Mouse (Mus musculus) liver, embryonic 13.5 days (tissue): Measurements from ENCODE around the gene Rec114. TPM values are rescaled to one million over a fixed set of nuclear protein-coding genes. Genes with fewer than 3 reads are reported as not detected.
A peak's percentile ranks its signal among the peaks of the same experiment; 100 is the strongest.

Source experiments
- ATAC-seq: fragments of 200-750 bp; cut with Nextera tagmentation; 2 replicates; pipeline ENCODE4 v1.8.0; 2017; ENCODE audit warnings: low read depth, mild to moderate bottlenecking, moderate number of reproducible peaks, moderate library complexity
- DNase-seq: peaks from one replicate; pipeline ENCODE4 v3.0.0; 2022
- H3K27ac ChIP-seq: fragments of 300-500 bp; sonication (generic); 2 replicates; pipeline ENCODE4 v1.5.1; 2015; ENCODE audit warnings: moderate library complexity, mild to moderate bottlenecking, inconsistent platforms
- H3K27me3 ChIP-seq: fragments of 300-500 bp; sonication (generic); 2 replicates; pipeline ENCODE4 v1.6.1; 2015; ENCODE audit warnings: mild to moderate bottlenecking, inconsistent platforms
- H3K36me3 ChIP-seq: fragments of 300-500 bp; sonication (generic); 2 replicates; pipeline ENCODE4 v1.6.1; 2015; ENCODE audit warnings: mild to moderate bottlenecking, inconsistent platforms
- H3K4me1 ChIP-seq: fragments of 300-500 bp; sonication (generic); replicated peaks from 2 replicates; pipeline ENCODE4 v1.6.1; 2015; ENCODE audit warnings: inconsistent platforms
- H3K4me2 ChIP-seq: fragments of 300-500 bp; sonication (generic); 2 replicates; pipeline ENCODE4 v1.6.1; 2015; ENCODE audit warnings: inconsistent platforms, mild to moderate bottlenecking, moderate library complexity
- H3K4me3 ChIP-seq: fragments of 300-500 bp; sonication (generic); replicated peaks from 2 replicates; pipeline ENCODE4 v1.5.1; 2015; ENCODE audit warnings: mild to moderate bottlenecking, inconsistent platforms
- H3K9ac ChIP-seq: fragments of 300-500 bp; sonication (generic); 2 replicates; pipeline ENCODE4 v1.6.1; 2015; ENCODE audit warnings: mild to moderate bottlenecking, inconsistent platforms
- H3K9me3 ChIP-seq: fragments of 300-500 bp; sonication (generic); replicated peaks from 2 replicates; pipeline ENCODE4 v1.6.1; 2016; ENCODE audit warnings: inconsistent platforms
- whole genome bisulfite sequencing: fragments of 180-500 bp; shearing (Covaris S2); methylation state at CpG from one replicate; pipeline ENCODE4 v1.1.7; 2015; ENCODE audit not compliant: insufficient replicate concordance; 5-methylcytosine and 5-hydroxymethylcytosine counted together
- polyA plus RNA-seq: library from polyadenylated mRNA; unstranded; fragments of >200 nt; fragmentation: Nextera tagmentation; extraction: Ambion mirVana; gene quantifications from 2 replicates; pipeline ENCODE4 v1.2.1, GENCODE M21; 2015

Gene Rec114
- polyA plus RNA-seq, 1 experiment from 2014 or later = 30.4 TPM

DNA sequence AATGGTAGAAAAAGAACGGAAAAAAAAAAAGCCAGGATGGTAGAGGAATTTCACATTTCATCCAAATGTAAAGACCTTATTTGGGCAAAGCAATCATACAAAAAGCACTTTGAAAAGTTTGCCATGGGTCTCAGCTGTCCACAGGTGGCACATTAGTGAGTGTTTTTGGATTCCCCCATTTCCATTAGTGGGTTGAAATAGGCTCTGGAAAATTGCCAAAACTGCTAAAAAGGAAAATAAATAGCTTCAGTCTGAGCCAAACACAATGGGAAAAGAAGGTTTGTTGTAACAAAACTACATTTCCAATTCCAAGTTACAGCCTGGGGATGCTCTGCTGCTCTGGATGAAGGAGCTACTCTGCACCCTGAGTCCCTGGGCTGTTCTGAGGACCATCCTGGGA lies 9.8 kb upstream of the Rec114 start:
- H3K27ac ChIP-seq = no peak overlapping the region
- DNase-seq (no peak), ATAC-seq (no peak)
- H3K9me3 ChIP-seq = no peaks in the 10 kb centered on the region
- peaks cover 1% of the 10 kb centered on the region for H3K4me1 ChIP-seq
- no peaks in the 10 kb centered on the region for H3K27me3 ChIP-seq
- H3K4me2 ChIP-seq = no peak overlapping the region
- H3K4me3 ChIP-seq = no peak overlapping the region
- no peaks in the 10 kb centered on the region for H3K36me3 ChIP-seq
- no peak overlapping the region for H3K9ac ChIP-seq
- 68% methylated on average over 1 of the region's 1 CpGs for WGBS

DNA sequence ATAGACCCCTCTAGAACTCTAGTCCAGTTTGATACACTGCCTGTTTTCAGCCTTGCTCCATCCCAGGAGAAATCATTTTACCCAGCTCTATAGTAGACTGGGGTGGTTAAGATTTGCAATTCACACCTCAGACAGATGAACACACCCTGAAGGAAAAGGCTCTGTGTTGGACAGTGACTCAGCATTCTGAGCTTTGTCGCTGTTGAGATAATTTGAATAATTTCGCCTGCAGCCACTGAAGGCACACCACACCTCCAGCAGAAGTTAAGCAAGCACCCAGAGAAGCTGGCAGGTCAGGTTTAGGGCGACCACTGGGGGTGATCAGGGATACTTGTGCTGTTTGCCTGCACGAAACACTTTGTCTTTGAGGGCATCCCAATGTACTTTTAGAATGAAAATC lies 4.4 kb upstream of the Rec114 start:
- ATAC-seq (peak; percentile 48; the same call in 1 of the 2 replicates), DNase-seq (peak; percentile 27)
- H3K4me1 ChIP-seq = peaks cover 27% of the 10 kb centered on the region
- H3K27me3 ChIP-seq = no peaks in the 10 kb centered on the region
- no peaks in the 10 kb centered on the region for H3K36me3 ChIP-seq
- H3K4me3 ChIP-seq = no peak overlapping the region
- 21% methylated on average over 4 of the region's 4 CpGs for WGBS
- H3K27ac ChIP-seq = no peak overlapping the region
- no peak overlapping the region for H3K4me2 ChIP-seq
- no peak overlapping the region for H3K9ac ChIP-seq
- H3K9me3 ChIP-seq = no peaks in the 10 kb centered on the region

DNA sequence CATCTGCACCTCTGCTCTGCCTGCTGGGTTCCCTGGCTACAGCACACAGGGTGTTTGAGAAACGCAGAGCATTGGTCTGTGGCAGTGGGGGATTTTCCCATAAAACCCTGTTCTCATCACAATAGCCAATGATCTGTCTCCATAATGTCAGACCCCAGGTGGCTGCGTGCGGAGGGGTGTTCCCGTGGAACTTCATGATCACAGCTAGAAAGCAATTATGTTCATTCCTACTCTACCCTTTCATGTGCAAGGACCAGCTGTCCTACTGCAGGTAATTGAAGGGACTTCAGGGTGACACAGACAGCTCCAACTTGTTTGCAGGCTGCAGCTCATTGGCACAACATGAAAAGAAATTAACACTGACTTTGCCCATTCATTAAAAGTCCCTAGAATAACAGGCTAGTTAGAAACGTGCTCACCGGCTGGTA lies 3.6 kb upstream of the Rec114 start:
- ATAC-seq = no peak
- H3K4me3 ChIP-seq = no peak overlapping the region
- DNase-seq = no peak
- H3K4me1 ChIP-seq = peaks cover 27% of the 10 kb centered on the region
- no peak overlapping the region for H3K27ac ChIP-seq
- no peaks in the 10 kb centered on the region for H3K27me3 ChIP-seq
- H3K36me3 ChIP-seq = no peaks in the 10 kb centered on the region
- no peak overlapping the region for H3K9ac ChIP-seq
- H3K9me3 ChIP-seq = no peaks in the 10 kb centered on the region
- WGBS = 69% methylated on average over 6 of the region's 6 CpGs
- no peak overlapping the region for H3K4me2 ChIP-seq

DNA sequence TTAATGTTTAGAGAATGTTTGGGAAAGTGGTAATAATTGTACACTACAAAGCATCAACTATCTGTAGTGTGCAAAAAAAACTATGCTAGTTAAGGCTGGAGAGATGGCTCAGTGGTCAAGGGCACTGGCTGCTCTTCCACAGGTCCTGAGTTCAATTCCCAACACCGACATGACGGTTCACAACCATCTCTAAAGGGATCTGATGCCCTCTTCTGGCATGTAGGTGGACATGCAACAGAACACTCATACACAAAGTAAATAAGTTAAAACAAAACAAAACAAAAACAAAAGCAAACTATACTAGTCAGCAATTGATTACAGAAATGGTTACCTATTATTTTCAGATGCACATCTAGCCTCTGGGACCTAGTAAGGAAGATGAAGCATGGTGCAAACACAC lies 1.1 kb downstream of the Rec114 start:
- 72% methylated on average over 2 of the region's 2 CpGs for WGBS
- ATAC-seq = no peak
- no peak for DNase-seq

DNA sequence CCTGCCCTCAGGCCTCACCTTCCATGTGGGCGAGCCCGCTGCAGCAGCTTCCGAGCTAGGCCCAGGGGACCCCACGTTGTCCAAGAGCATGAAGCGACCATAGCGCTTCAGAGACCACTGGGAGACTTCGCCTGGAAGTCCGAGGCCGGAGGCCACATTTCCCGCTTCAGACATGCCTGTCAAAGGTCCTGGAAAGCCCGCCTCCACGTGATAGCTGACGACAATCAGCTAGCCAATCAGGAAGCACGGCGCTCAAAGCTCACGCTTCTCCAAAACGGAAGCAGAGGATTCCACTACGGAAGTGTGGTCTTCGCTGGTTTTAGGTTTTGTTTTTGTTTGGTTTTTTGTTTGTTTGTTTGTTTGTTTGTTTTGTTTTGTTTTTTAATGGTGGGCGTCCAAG lies 2.4 kb downstream of the Rec114 start:
- peaks cover 16% of the 10 kb centered on the region for H3K4me1 ChIP-seq
- ATAC-seq (no peak), DNase-seq (peak; percentile 28)
- no peak overlapping the region for H3K27ac ChIP-seq
- H3K36me3 ChIP-seq = no peaks in the 10 kb centered on the region
- H3K4me3 ChIP-seq = peak overlapping the region; percentile 18; the same call in 1 of the 2 replicates
- H3K9ac ChIP-seq = no peak overlapping the region
- 0 out of 2 replicates have a peak overlapping the region, but pooled peaks have one; percentile 11 for H3K4me2 ChIP-seq
- no peaks in the 10 kb centered on the region for H3K27me3 ChIP-seq
- 68% methylated on average over 20 of the region's 20 CpGs for WGBS
- no peaks in the 10 kb centered on the region for H3K9me3 ChIP-seq

More for the DNA sequence above, 1.1 kb downstream of the Rec114 start:
- H3K27ac ChIP-seq = no peak overlapping the region
- no peaks in the 10 kb centered on the region for H3K36me3 ChIP-seq
- peaks cover 17% of the 10 kb centered on the region for H3K4me1 ChIP-seq
- H3K9me3 ChIP-seq = no peaks in the 10 kb centered on the region
- H3K27me3 ChIP-seq = no peaks in the 10 kb centered on the region
- no peak overlapping the region for H3K9ac ChIP-seq
- H3K4me3 ChIP-seq = no peak overlapping the region
- no peak overlapping the region for H3K4me2 ChIP-seq

DNA sequence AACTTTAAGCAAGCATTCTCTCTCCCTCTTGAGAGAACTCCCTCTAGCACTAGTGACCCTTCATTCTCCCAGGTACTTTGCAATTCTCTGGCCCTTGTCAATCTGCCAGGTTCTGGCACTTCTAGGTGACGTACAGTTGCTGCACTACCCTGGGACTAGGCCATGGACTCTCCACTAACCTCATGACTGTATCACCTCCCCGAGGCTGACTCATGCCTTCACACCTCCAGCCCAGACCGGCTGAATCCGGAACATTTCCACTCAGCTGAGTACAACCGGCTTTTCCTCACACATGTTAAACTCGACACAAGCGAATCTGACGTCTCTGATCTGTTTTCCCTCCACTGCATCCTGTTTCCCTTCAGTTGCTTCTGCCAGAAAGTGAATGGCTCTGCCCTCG lies 4.0 kb downstream of the Rec114 start:
- Histone ChIP-seq H3K9me3 (no peaks in the 10 kb centered on the region), H3K27ac (no peak overlapping the region), H3K9ac (no peak overlapping the region), H3K4me3 (no peak overlapping the region), H3K4me2 (no peak overlapping the region), H3K4me1 (peaks cover 12% of the 10 kb centered on the region), H3K36me3 (no peaks in the 10 kb centered on the region), H3K27me3 (no peaks in the 10 kb centered on the region)
- WGBS = 76% methylated on average over 9 of the region's 9 CpGs
- ATAC-seq (no peak), DNase-seq (no peak)

DNA sequence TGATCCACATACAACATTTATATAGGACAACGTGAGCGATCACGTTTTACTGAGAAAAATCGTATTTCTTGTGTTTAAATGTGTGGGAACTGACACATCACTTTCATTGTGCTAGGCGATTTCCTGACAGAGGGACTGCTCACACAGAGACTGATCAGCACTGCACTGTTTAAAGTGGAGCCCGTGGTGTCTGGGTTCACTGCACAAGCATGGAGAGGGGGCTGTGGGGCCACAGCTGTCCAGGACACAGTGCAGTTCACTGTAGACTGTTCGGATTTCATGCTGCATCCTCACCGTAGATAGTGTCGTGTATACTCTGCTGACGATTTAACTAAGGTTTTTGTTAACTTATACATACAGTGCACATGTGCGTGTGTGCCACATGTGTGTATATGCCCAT lies 20.6 kb downstream of the Rec114 start:
- no peak overlapping the region for H3K4me2 ChIP-seq
- no peak overlapping the region for H3K27ac ChIP-seq
- no peaks in the 10 kb centered on the region for H3K36me3 ChIP-seq
- peaks cover 29% of the 10 kb centered on the region for H3K4me1 ChIP-seq
- no peak for ATAC-seq
- H3K9ac ChIP-seq = no peak overlapping the region
- 0 out of 2 replicates have a peak, but pooled peaks cover 3% of the 10 kb centered on the region for H3K9me3 ChIP-seq
- no peaks in the 10 kb centered on the region for H3K27me3 ChIP-seq
- H3K4me3 ChIP-seq = no peak overlapping the region
- WGBS = 78% methylated on average over 11 of the region's 11 CpGs
- no peak for DNase-seq

DNA sequence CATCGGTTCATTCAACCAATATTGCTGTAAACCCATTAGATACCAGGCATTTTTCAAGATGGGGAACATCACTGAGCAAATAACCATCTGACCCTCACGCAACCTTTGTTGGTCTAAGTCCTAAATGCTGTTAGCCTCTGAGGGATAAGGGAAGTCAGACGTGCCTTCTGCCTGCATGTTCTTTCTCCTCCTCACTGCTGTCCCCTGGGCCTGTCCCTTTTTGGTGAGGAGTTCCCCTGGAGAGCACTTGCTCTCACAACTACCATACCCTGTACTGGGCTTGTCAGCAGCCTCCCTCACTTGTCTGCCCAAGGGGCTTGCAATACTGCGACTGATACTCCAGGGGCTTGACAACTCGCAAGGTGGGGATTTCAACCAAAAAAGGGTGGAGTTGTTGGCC lies 21.6 kb downstream of the Rec114 start:
- Histone ChIP-seq H3K27me3 (no peaks in the 10 kb centered on the region), H3K36me3 (no peaks in the 10 kb centered on the region), H3K4me2 (no peak overlapping the region), H3K4me1 (peaks cover 37% of the 10 kb centered on the region), H3K9me3 (0 out of 2 replicates have a peak, but pooled peaks cover 3% of the 10 kb centered on the region), H3K9ac (no peak overlapping the region), H3K4me3 (no peak overlapping the region), H3K27ac (no peak overlapping the region)
- no peak for DNase-seq
- ATAC-seq = no peak
- 74% methylated on average over 5 of the region's 5 CpGs for WGBS

DNA sequence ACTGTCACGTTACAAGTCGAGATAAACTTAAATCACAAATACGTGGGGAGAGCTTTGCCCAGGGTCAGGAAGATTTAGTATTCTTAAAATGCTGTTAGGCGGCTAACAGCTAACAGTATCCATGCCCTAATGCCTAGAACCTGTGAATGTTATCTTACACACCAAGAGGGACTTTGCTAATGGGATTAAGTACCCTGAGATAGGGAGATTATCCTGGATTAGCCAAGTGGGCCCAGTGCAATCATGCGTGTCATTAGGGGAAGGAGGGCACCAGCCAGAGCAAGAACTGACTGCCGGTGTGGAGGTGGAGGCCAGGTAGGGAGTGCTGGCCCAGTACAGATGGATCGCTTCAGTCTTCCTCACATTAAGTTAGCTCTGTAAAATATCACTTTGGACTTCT lies 22.7 kb downstream of the Rec114 start:
- Histone ChIP-seq H3K9me3 (0 out of 2 replicates have a peak, but pooled peaks cover under 1% of the 10 kb centered on the region), H3K9ac (no peak overlapping the region), H3K27ac (no peak overlapping the region), H3K4me2 (no peak overlapping the region), H3K27me3 (no peaks in the 10 kb centered on the region), H3K36me3 (no peaks in the 10 kb centered on the region), H3K4me1 (peaks cover 39% of the 10 kb centered on the region), H3K4me3 (no peak overlapping the region)
- DNase-seq (no peak), ATAC-seq (0 out of 2 replicates have a peak, but pooled peaks have one; percentile 23)
- WGBS = 50% methylated on average over 7 of the region's 7 CpGs

DNA sequence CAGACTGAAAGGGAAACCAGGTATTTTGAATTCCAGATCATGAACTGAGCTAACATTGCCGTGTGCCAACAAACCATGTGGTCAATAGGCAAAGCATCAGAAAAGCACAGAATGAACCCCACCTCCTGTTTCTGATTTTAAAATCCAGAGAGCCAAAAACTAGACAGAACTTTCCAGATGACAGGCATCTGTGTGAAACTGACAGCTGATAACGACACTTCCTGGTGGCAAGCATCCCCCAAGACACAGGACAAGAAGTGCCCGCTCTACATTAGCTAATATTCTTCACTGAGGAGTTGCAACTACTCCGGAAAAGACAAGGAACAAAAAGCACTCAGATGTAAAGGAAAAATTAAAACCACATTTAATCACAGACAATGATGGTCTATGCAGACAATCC lies 23.6 kb downstream of the Rec114 start:
- whole genome bisulfite sequencing = 32% methylated on average over 4 of the region's 4 CpGs
- H3K4me1 ChIP-seq = peaks cover 39% of the 10 kb centered on the region
- DNase-seq = no peak

DNA sequence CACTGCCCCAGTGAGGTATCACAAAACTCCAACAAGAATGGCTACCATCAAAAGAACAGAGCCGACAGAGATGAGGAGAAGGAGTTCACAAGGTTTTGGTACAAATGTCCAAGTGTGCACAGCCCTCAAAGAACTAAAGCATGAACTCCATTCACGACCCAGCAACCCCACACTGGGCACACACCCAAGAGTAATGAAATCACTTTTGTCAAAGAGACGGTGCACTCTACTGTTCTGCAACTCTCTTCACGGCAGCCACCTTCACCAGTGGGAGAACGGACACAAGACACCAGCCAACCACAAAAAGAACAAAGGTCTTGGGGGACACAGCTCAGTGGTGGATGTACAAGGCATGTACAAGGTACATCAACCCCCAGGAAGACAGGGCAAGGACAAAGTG lies 24.3 kb downstream of the Rec114 start:
- DNase-seq (no peak), ATAC-seq (no peak)
- Histone ChIP-seq H3K4me2 (peak overlapping the region; percentile 26; the same call in 1 of the 2 replicates), H3K36me3 (no peaks in the 10 kb centered on the region), H3K27ac (peak overlapping the region; percentile 47; the same call in 1 of the 2 replicates), H3K9ac (no peak overlapping the region), H3K27me3 (no peaks in the 10 kb centered on the region), H3K4me1 (peaks cover 39% of the 10 kb centered on the region), H3K4me3 (no peak overlapping the region), H3K9me3 (no peaks in the 10 kb centered on the region)
- WGBS = 45% methylated on average over 5 of the region's 5 CpGs

More for the DNA sequence above, 23.6 kb downstream of the Rec114 start:
- H3K36me3 ChIP-seq = no peaks in the 10 kb centered on the region
- no peaks in the 10 kb centered on the region for H3K27me3 ChIP-seq
- no peaks in the 10 kb centered on the region for H3K9me3 ChIP-seq
- H3K4me2 ChIP-seq = no peak overlapping the region
- H3K4me3 ChIP-seq = no peak overlapping the region
- no peak overlapping the region for H3K27ac ChIP-seq
- no peak overlapping the region for H3K9ac ChIP-seq
- ATAC-seq = no peak

DNA sequence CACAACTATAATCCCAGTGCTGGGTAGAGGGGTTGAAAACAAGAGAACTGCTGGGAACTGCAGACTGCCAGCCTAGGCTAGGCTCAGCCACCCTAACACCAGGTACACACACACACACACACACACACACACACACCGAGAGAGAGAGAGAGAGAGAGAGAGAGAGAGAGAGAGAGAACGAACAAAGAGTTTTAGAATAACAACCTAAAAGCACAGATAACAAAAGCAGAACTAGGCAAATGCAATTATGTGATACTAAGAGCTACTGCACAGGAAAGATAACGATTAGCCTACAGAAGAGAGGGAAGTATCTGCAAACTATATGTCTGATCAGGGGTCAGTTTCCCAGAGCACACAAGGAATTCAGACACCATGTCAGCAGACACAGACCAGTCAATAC lies 24.8 kb downstream of the Rec114 start:
- Histone ChIP-seq H3K4me1 (peaks cover 39% of the 10 kb centered on the region), H3K27ac (peak overlapping the region; percentile 47), H3K36me3 (no peaks in the 10 kb centered on the region), H3K4me3 (no peak overlapping the region), H3K9ac (no peak overlapping the region), H3K27me3 (no peaks in the 10 kb centered on the region), H3K4me2 (peak overlapping the region; percentile 26; the same call in 1 of the 2 replicates), H3K9me3 (no peaks in the 10 kb centered on the region)
- WGBS = 12% methylated on average over 3 of the region's 3 CpGs
- ATAC-seq = peak; percentile 83
- DNase-seq = no peak
